Comparison of ENCODE assay signal across 16 mouse cellular contexts in genomic region chr3:35547696-35548095, GRCm38 (mm10).
"Had no signal": no experiment of that assay in that cellular context is flagged by ENCODE, and none has a peak within 500 bp of the region (broad histone marks: within the 10 kb centered on the region; RNA-seq: fewer than 3 reads in every experiment).

No protein-coding gene starts in this region.

- H3K36me3 ChIP-seq: limb, embryonic 13.5 days; liver, embryonic 15.5 days; midbrain, embryonic 15.5 days; neural tube, embryonic 13.5 days had no signal

- H3K4me3 ChIP-seq: limb, embryonic 13.5 days; liver, embryonic 15.5 days; midbrain, embryonic 15.5 days; neural tube, embryonic 13.5 days had no signal

- H3K9ac ChIP-seq: limb, embryonic 13.5 days; liver, embryonic 15.5 days; midbrain, embryonic 15.5 days; neural tube, embryonic 13.5 days had no signal

- ATAC-seq: lung, postnatal 0 days; midbrain, embryonic 15.5 days had no signal

- H3K27ac ChIP-seq: kidney, postnatal 0 days; limb, embryonic 13.5 days; liver, embryonic 15.5 days; midbrain, embryonic 15.5 days; neural tube, embryonic 13.5 days had no signal

- H3K4me1 ChIP-seq: limb, embryonic 13.5 days; liver, embryonic 15.5 days; midbrain, embryonic 15.5 days; neural tube, embryonic 13.5 days had no signal

- H3K4me2 ChIP-seq: limb, embryonic 13.5 days; liver, embryonic 11.5 days; liver, embryonic 15.5 days; midbrain, embryonic 11.5 days; midbrain, embryonic 15.5 days; neural tube, embryonic 13.5 days had no signal

- H3K27me3 ChIP-seq: limb, embryonic 13.5 days; liver, embryonic 15.5 days; midbrain, embryonic 15.5 days; neural tube, embryonic 13.5 days had no signal

- H3K9me3 ChIP-seq: limb, embryonic 13.5 days; liver, embryonic 15.5 days; midbrain, embryonic 15.5 days; neural tube, embryonic 13.5 days had no signal

- DNase-seq: kidney, adult 9 months; kidney, postnatal 36 days; layer of hippocampus, adult 9-11 months; layer of hippocampus, postnatal 36 days; lung, adult 2 months; lung, postnatal 4 days; right cerebral cortex, adult 18-20 months; right cerebral cortex, postnatal 25 days had no signal
